Mouse (Mus musculus) forebrain, postnatal 0 days (tissue): ENCODE results near the gene 1700012B07Rik. TPM values are rescaled to one million over a fixed set of nuclear protein-coding genes. Genes with fewer than 3 reads are reported as not detected.

Experiments used
- ATAC-seq: fragments of 200-750 bp; cut with Nextera tagmentation; 2 replicates; pipeline ENCODE4 v1.8.0; 2017; ENCODE audit warnings: mild to moderate bottlenecking, moderate library complexity
- DNase-seq: peaks from one replicate; pipeline ENCODE4 v3.0.0-alpha.2; 2015
- H3K27ac ChIP-seq: fragments of 300-500 bp; sonication (generic); 2 replicates; pipeline ENCODE4 v1.5.1; 2014; ENCODE audit warnings: low read depth, mild to moderate bottlenecking, antibody characterized with exemption, low read length, moderate library complexity, mixed read lengths
- H3K27me3 ChIP-seq: fragments of 300-500 bp; sonication (generic); 2 replicates; pipeline ENCODE4 v1.6.1; 2014; ENCODE audit warnings: mild to moderate bottlenecking, low read length, mixed read lengths; ENCODE audit not compliant: insufficient read depth
- H3K36me3 ChIP-seq: fragments of 300-500 bp; sonication (generic); 2 replicates; pipeline ENCODE4 v1.6.1; 2014; ENCODE audit warnings: mild to moderate bottlenecking, moderate library complexity; ENCODE audit not compliant: insufficient read depth
- H3K4me1 ChIP-seq: fragments of 300-500 bp; sonication (generic); 2 replicates; pipeline ENCODE4 v1.6.1; 2014; ENCODE audit warnings: antibody characterized with exemption; ENCODE audit not compliant: insufficient read depth
- H3K4me2 ChIP-seq: fragments of 300-500 bp; sonication (generic); 2 replicates; pipeline ENCODE4 v1.6.1; 2014; ENCODE audit warnings: low read depth, mild to moderate bottlenecking, moderate library complexity
- H3K4me3 ChIP-seq: fragments of 300-500 bp; sonication (generic); 2 replicates; pipeline ENCODE4 v1.5.1; 2014; ENCODE audit warnings: low read depth, low read length, mixed read lengths
- H3K9ac ChIP-seq: fragments of 300-500 bp; sonication (generic); 2 replicates; pipeline ENCODE4 v1.6.1; 2014; ENCODE audit warnings: mild to moderate bottlenecking
- H3K9me3 ChIP-seq: fragments of 300-500 bp; sonication (generic); 2 replicates; pipeline ENCODE4 v1.6.1; 2016; ENCODE audit warnings: low read length
- CTCF ChIP-seq: sonication (generic); IDR thresholded peaks from 2 replicates; pipeline ENCODE4 v1.5.1; 2016; ENCODE audit warnings: antibody characterized with exemption, control low read depth, low read depth
- WGBS: fragments of 180-500 bp; shearing (Covaris S2); extraction: QIAGEN DNeasy Blood & Tissue Kit; methylation state at CpG from one replicate; pipeline ENCODE4 v1.1.7; 2014; 5-methylcytosine and 5-hydroxymethylcytosine counted together
- polyA plus RNA-seq: library from polyadenylated mRNA; unstranded; fragments of >200 nt; fragmentation: Nextera tagmentation; extraction: Ambion mirVana; gene quantifications from 2 replicates; pipeline ENCODE4 v1.2.1, GENCODE M21; 2015
- total RNA-seq: library from RNA; depleted of rRNA; stranded (reverse); fragments of >200 nt; gene quantifications from 2 replicates; pipeline ENCODE4 v1.2.3, GENCODE M21; 2014

The 1700012B07Rik gene
- total and polyA plus RNA-seq, 2 experiments from 2014 or later: not detected

DNA sequence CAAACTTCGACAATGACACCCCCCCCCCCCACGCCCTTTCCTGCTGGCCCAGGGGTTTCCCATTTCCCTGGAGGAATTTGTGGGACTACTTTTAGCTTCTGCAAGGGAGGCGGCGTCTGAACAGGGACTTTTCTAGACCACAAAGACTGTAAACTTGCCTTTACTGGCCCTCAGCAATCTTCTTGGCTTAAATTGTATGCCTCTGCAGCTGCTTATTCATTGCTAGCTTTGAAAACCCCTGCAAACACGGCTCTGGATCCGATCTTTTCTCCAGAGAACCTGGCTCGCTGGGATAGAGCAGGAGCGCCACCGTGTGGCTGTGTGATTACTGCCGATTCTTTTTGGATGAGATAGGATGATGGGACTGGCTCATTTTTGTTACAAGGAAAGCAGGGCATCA lies 32.7 kb upstream of the 1700012B07Rik start:
- Histone ChIP-seq H3K36me3 (no peaks in the 10 kb centered on the region), H3K27me3 (no peaks in the 10 kb centered on the region), H3K4me2 (no peak overlapping the region), H3K4me1 (no peaks in the 10 kb centered on the region), H3K9me3 (no peaks in the 10 kb centered on the region), H3K9ac (no peak overlapping the region), H3K27ac (no peak overlapping the region), H3K4me3 (no peak overlapping the region)
- TF ChIP-seq CTCF: peak; percentile 99
- ATAC-seq (peak; percentile 86), DNase-seq (peak; percentile 95)
- 8% methylated on average over 10 of the region's 10 CpGs for WGBS

DNA sequence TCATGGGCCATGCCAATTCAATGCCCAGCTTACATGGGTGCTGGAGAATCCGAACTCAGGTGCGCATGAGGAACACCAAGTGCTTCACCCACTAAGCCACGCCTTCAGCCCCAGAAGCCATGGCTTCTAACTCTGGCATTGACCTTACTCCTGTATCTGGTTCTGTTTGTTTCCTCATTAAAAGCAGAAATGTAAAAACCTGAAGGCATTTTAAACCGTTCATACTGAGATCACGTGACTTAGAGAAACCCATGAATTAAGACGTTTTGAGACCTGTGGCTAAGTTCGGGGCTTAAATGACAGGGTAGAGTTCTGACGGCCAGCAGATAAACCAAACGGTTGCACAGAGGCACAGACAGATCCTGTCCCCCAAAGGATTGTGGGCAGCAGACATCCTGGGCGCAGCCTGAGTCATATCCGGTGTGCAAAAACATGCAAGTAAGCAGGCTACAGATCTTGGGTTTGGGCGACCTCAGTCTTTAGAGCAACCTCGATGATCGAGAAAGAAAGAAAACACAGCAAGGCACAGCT lies 32.2 kb upstream of the 1700012B07Rik start:
- Histone ChIP-seq H3K4me2 (no peak overlapping the region), H3K4me1 (no peaks in the 10 kb centered on the region), H3K9me3 (no peaks in the 10 kb centered on the region), H3K9ac (no peak overlapping the region), H3K27me3 (no peaks in the 10 kb centered on the region), H3K36me3 (no peaks in the 10 kb centered on the region), H3K4me3 (no peak overlapping the region), H3K27ac (no peak overlapping the region)
- WGBS: 73% methylated on average over 14 of the region's 14 CpGs
- no peak for TF ChIP-seq CTCF
- no peak for DNase-seq
- ATAC-seq: peak; percentile 32

DNA sequence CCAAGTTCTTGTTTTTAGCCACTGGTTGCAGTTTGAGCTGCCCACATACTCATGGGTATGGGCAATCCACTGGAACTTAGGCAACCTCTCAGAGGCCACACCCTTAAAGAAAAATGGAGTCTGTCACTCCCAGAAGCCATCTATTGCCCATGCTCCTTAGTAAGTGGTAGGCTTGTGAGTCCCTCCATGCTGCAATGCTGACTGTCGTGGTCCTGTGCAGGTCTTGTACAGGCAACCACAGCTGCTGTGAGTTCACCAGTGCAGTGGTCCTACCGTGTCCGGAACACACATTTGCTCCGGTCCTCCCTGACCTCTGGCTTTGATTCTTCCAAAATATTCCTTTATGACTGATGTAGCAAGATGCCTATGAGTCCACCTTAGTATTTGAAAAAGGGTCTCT lies 31.6 kb upstream of the 1700012B07Rik start:
- ATAC-seq (no peak), DNase-seq (no peak)
- no peaks in the 10 kb centered on the region for H3K36me3 ChIP-seq
- no peaks in the 10 kb centered on the region for H3K27me3 ChIP-seq
- no peak overlapping the region for H3K4me2 ChIP-seq
- no peaks in the 10 kb centered on the region for H3K9me3 ChIP-seq
- no peak overlapping the region for H3K9ac ChIP-seq
- no peaks in the 10 kb centered on the region for H3K4me1 ChIP-seq
- 92% methylated on average over 4 of the region's 4 CpGs for WGBS
- no peak for TF ChIP-seq CTCF
- H3K27ac ChIP-seq: no peak overlapping the region
- H3K4me3 ChIP-seq: no peak overlapping the region

DNA sequence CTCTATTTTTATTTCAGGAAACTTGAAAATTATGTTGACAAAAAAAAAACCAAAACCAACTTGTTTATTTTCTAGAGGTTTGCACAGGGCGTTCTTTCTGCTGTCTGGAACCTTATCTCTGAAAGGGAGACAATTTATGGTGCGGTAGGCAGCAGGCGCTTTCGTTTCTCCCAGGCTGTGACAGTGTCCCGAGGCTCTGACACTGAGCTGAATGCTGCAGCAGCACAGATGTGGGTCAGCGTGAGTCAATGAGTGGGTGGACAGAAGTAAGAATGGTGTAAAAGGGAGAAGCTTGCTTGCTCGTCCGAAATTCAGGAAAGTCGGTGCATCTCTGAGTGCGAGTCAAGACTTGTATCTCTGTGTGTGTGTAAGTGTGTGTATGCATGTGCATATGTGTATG lies 29.2 kb upstream of the 1700012B07Rik start:
- ATAC-seq (no peak), DNase-seq (no peak)
- H3K27me3 ChIP-seq: no peaks in the 10 kb centered on the region
- no peak overlapping the region for H3K4me2 ChIP-seq
- no peak overlapping the region for H3K4me3 ChIP-seq
- H3K4me1 ChIP-seq: no peaks in the 10 kb centered on the region
- no peaks in the 10 kb centered on the region for H3K36me3 ChIP-seq
- H3K9me3 ChIP-seq: no peaks in the 10 kb centered on the region
- no peak overlapping the region for H3K27ac ChIP-seq
- 90% methylated on average over 10 of the region's 10 CpGs for WGBS
- H3K9ac ChIP-seq: no peak overlapping the region
- TF ChIP-seq CTCF: no peak

DNA sequence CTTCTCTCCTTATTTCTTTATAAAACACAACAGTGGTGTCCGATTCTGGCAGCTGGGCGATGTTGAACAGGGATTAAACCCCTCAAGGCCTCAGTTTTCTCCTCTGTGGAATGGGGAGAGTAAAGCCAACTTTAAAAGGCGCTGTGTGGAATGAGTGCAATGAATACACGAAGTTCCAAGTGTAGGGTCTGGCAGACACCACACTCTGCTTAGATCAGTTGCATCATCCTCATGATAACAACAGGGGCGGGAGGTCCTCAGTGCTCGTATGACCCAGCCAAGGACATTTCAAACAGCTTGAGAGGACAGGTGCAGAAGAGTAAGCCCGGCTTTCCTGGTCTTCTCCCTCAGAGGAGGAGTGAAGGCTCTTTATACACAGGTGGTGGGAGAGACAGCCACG lies 26.2 kb upstream of the 1700012B07Rik start:
- WGBS: 86% methylated on average over 8 of the region's 8 CpGs
- Histone ChIP-seq H3K27me3 (no peaks in the 10 kb centered on the region), H3K4me3 (no peak overlapping the region), H3K9ac (no peak overlapping the region), H3K36me3 (no peaks in the 10 kb centered on the region), H3K4me1 (no peaks in the 10 kb centered on the region), H3K4me2 (no peak overlapping the region), H3K27ac (no peak overlapping the region), H3K9me3 (no peaks in the 10 kb centered on the region)
- no peak for TF ChIP-seq CTCF
- ATAC-seq: no peak
- no peak for DNase-seq

DNA sequence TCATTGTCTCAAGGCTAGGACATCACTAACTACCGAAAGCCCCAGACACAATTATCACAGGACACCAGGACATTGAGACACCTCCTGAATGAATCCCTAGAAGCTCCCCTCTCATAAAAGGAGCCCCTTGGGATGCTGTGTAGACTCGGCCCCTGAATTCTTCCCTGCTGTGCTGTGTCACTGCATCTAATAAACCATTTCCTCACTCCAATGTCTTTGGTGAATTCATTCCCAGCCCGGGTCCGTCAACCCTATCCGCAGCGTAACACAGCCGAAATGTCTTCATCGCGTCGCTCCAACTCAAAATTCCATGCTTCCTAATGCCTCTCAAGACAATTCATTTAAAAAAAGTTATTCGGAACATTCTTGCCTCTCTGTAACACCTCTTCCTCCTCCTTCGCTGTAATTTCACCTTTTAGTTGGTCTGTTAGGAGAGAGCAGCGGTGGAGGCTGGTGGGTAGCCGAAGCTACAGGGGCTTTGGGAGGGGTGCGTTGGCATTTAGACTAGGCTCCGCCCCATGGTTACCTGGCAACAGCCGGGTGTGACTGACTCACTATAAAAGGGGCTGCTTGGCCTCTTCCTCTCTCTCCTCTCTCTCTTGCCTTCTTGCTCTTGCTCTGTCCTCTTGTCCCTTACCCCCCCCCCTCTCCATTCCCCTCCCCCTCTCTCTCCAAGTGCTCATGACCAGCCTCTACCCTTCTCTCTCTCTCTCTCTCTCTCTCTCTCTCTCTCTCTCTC lies 25.6 kb upstream of the 1700012B07Rik start:
- ATAC-seq (no peak), DNase-seq (no peak)
- no peak overlapping the region for H3K4me3 ChIP-seq
- no peaks in the 10 kb centered on the region for H3K9me3 ChIP-seq
- WGBS: 56% methylated on average over 17 of the region's 17 CpGs
- H3K27me3 ChIP-seq: no peaks in the 10 kb centered on the region
- no peak overlapping the region for H3K27ac ChIP-seq
- no peaks in the 10 kb centered on the region for H3K4me1 ChIP-seq
- no peak for TF ChIP-seq CTCF
- H3K36me3 ChIP-seq: no peaks in the 10 kb centered on the region
- no peak overlapping the region for H3K4me2 ChIP-seq
- H3K9ac ChIP-seq: no peak overlapping the region

DNA sequence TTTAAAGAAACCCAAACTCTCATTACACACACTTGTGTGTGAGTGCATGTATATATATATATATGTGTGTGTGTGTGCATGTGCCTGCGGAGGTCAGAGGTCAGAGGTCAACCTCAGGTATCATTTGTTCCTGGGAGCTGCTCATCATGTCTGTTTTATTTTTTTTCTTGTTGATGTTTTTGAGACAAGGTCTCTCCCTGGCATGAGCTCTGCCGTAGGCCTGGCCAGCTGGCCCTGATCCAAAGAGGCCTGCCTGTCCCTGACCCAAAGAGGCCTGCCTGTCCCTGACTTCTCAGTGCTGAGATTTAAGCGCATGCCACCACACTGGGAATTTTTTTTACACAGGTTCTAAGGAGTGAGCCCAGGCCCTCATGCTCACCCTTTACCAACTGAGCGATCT lies 24.1 kb upstream of the 1700012B07Rik start:
- no peak overlapping the region for H3K4me2 ChIP-seq
- 79% methylated on average over 4 of the region's 4 CpGs for WGBS
- no peak for DNase-seq

More for the DNA sequence above, 24.1 kb upstream of the 1700012B07Rik start:
- H3K9me3 ChIP-seq: no peaks in the 10 kb centered on the region
- ATAC-seq: no peak
- H3K4me3 ChIP-seq: no peak overlapping the region
- H3K27ac ChIP-seq: no peak overlapping the region
- no peaks in the 10 kb centered on the region for H3K36me3 ChIP-seq
- no peaks in the 10 kb centered on the region for H3K4me1 ChIP-seq
- TF ChIP-seq CTCF: no peak
- H3K27me3 ChIP-seq: no peaks in the 10 kb centered on the region
- H3K9ac ChIP-seq: no peak overlapping the region
